Mouse (Mus musculus): ENCODE data around the gene Tcf7l1.

DNA sequence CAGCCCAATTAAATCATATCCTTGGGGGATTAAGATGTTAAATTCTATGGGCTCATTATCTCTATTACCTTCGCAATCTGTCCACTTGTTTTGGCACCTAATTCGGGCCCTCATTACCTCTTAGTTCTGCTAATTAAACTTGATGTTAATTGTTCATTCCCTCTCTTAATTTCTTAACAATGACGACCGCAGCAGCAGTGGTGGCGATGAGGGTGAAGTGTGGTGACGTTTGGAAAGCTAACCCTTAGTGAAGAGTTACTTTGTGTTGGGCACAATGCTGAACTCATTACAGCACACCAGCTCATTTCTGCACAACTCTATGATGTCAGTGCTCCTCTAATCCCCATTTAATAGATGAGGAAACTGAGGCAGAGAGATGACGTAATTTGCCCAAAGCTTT, 143.7 kb downstream of the Tcf7l1 start:
- TF ChIP-seq EP300 (IDR thresholded peaks at IDR 0.05) = no peak
- no peak for TF ChIP-seq CTCF (IDR thresholded peaks at IDR 0.05)
